Mouse (Mus musculus) kidney, postnatal 0 days (tissue): ENCODE data around the gene Fus. TPM values are rescaled to one million over a fixed set of nuclear protein-coding genes. Genes with fewer than 3 reads are reported as not detected.
A peak's percentile ranks its signal among the peaks of the same experiment; 100 is the strongest.
"Not testable (repeated sequence)": the region's sequence is repeated elsewhere in the genome, so short reads cannot be mapped to it uniquely, and the experiment has no call there.

Source experiments
- ATAC-seq: fragments of 200-750 bp; cut with Nextera tagmentation; replicated peaks from 2 replicates; pipeline ENCODE4 v1.8.0; 2017; ENCODE audit warnings: low read depth, moderate number of reproducible peaks, moderate TSS enrichment, moderate library complexity; ENCODE audit not compliant: low FRiP score
- DNase-seq: peaks from one replicate; pipeline ENCODE4 v3.0.0-alpha.2; 2016; ENCODE audit warnings: low spot score
- H3K27ac ChIP-seq: fragments of 300-500 bp; sonication (generic); 2 replicates; pipeline ENCODE4 v1.5.1; 2014; ENCODE audit warnings: mild to moderate bottlenecking
- H3K27me3 ChIP-seq: fragments of 300-500 bp; sonication (generic); 2 replicates; pipeline ENCODE4 v1.6.1; 2014; ENCODE audit warnings: low read length, mixed read lengths; ENCODE audit not compliant: insufficient read depth
- H3K36me3 ChIP-seq: fragments of 300-500 bp; sonication (generic); 2 replicates; pipeline ENCODE4 v1.6.1; 2014; ENCODE audit warnings: low read length, mixed read lengths; ENCODE audit not compliant: insufficient read depth
- H3K4me1 ChIP-seq: fragments of 300-500 bp; sonication (generic); replicated peaks from 2 replicates; pipeline ENCODE4 v1.6.1; 2014; ENCODE audit warnings: antibody characterized with exemption, low read length, mixed read lengths; ENCODE audit not compliant: insufficient read depth
- H3K4me2 ChIP-seq: fragments of 300-500 bp; sonication (generic); 2 replicates; pipeline ENCODE4 v1.6.1; 2014; ENCODE audit warnings: mild to moderate bottlenecking, low read length, moderate library complexity, mixed read lengths
- H3K4me3 ChIP-seq: fragments of 300-500 bp; sonication (generic); replicated peaks from 2 replicates; pipeline ENCODE4 v1.5.1; 2014; ENCODE audit warnings: low read depth, low read length
- H3K9ac ChIP-seq: fragments of 300-500 bp; sonication (generic); 2 replicates; pipeline ENCODE4 v1.6.1; 2014; ENCODE audit warnings: low read depth, low read length
- H3K9me3 ChIP-seq: fragments of 300-500 bp; sonication (generic); replicated peaks from 2 replicates; pipeline ENCODE4 v1.6.1; 2016; ENCODE audit warnings: low read length, inconsistent platforms, mixed read lengths
- CTCF ChIP-seq: IDR thresholded peaks from 2 replicates; pipeline ENCODE4 v1.5.1; 2016; ENCODE audit warnings: antibody characterized with exemption, low read depth, mild to moderate bottlenecking, moderate library complexity
- WGBS: fragments of 180-500 bp; shearing (Covaris S2); extraction: QIAGEN DNeasy Blood & Tissue Kit; methylation state at CpG from one replicate; pipeline ENCODE4 v1.1.7; 2014; 5-methylcytosine and 5-hydroxymethylcytosine counted together
- polyA plus RNA-seq: library from polyadenylated mRNA; unstranded; fragments of >200 nt; fragmentation: Nextera tagmentation; extraction: Ambion mirVana; gene quantifications from 2 replicates; pipeline ENCODE4 v1.2.1, GENCODE M21; 2015

Gene Fus
- polyA plus RNA-seq, 1 experiment from 2014 or later = 262 TPM

DNA sequence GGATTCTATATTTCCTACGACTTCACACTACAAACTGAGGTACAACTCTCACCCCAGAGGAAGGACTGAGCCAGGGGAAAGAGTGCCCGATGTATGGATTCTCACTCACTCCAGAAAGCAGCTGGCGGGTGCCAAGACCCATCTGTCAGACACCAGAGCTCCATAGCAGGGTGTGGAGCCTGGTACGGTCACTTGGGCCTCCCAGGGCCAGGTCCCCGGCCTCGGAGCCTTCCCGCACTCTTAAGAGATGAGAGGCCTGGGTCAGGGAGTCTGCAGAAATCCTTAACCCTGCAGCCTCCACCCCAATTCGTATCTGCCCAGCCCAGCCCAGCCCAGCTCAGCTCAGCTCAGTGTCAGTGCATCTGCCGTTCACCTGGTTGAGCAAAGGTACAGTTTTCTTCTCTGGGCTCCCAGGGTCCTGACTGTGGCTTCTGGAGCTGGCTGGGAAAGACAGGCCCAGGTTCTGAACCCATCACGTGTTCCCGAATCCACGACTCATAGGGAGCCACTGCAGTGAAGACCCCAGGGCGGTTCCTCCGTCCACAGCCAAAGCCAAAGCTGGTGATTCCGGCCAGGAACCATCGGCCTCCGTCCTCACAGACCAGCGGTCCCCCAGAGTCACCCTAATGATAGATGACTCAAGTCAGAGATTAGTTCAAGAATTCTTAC is 30.9 kb upstream of the Fus start:
- Histone ChIP-seq H3K27ac (no peak overlapping the region), H3K4me2 (peak overlapping the region; percentile 97), H3K27me3 (no peaks in the 10 kb centered on the region), H3K4me3 (peak overlapping the region; percentile 69), H3K36me3 (no peaks in the 10 kb centered on the region), H3K9me3 (no peaks in the 10 kb centered on the region), H3K4me1 (peaks cover 23% of the 10 kb centered on the region), H3K9ac (peak overlapping the region; percentile 77; the same call in 1 of the 2 replicates)
- no peak for ATAC-seq
- WGBS = 58% methylated on average over 18 of the region's 18 CpGs
- DNase-seq = no peak
- no peak for TF ChIP-seq CTCF

DNA sequence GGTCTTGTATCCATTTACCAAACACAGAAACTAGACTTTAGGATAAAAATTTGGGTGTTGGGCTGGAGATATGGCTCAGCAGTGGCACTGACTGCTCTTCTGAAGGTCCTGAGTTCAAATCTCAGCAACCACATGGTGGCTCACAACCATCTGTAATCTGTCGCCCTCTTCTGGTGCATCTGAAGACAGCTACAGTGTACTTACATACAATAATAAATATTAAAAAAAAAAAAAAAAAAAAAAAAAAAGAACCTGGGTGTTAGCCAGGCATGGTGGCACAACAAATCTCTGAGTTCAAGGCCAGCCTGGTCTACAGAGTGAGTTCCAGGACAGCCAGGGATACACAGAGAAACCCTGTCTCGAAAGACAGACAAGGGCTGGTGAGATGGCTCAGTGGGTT is 25.2 kb upstream of the Fus start:
- not testable (repeated sequence) for H3K4me1 ChIP-seq, H3K27me3 ChIP-seq, H3K4me2 ChIP-seq, H3K36me3 ChIP-seq, H3K4me3 ChIP-seq, H3K27ac ChIP-seq, ATAC-seq, H3K9ac ChIP-seq, H3K9me3 ChIP-seq, DNase-seq
- WGBS = 55% methylated on average over 2 of the region's 2 CpGs
- peak; percentile 48 for TF ChIP-seq CTCF

DNA sequence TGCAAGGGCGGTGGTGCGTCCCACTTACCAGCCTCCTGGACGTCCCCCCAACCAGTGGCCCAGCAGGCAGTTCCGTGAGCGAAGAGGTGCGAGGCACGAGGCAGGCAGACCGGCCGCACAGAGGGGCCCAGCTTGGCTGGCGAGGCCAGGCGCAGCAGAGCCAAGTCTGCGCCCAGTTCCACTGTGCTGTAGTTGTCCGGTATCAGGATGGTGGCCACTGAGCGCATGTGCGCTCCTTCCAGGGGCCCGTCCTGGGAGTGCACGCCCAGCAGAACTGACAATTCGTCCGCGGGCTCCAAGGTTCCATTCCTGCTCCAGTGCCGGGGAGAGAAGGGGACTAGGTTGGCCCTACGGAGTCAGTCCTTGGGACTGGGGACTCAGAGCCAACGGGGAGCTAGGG is 22.6 kb upstream of the Fus start:
- Histone ChIP-seq H3K4me2 (peak overlapping the region; percentile 16; the same call in 1 of the 2 replicates), H3K4me1 (no peaks in the 10 kb centered on the region), H3K27ac (no peak overlapping the region), H3K4me3 (no peak overlapping the region; the same call in 1 of the 2 replicates), H3K36me3 (no peaks in the 10 kb centered on the region), H3K27me3 (no peaks in the 10 kb centered on the region), H3K9me3 (no peaks in the 10 kb centered on the region), H3K9ac (no peak overlapping the region)
- no peak for TF ChIP-seq CTCF
- DNase-seq (no peak), ATAC-seq (no peak)
- WGBS = 12% methylated on average over 23 of the region's 23 CpGs

DNA sequence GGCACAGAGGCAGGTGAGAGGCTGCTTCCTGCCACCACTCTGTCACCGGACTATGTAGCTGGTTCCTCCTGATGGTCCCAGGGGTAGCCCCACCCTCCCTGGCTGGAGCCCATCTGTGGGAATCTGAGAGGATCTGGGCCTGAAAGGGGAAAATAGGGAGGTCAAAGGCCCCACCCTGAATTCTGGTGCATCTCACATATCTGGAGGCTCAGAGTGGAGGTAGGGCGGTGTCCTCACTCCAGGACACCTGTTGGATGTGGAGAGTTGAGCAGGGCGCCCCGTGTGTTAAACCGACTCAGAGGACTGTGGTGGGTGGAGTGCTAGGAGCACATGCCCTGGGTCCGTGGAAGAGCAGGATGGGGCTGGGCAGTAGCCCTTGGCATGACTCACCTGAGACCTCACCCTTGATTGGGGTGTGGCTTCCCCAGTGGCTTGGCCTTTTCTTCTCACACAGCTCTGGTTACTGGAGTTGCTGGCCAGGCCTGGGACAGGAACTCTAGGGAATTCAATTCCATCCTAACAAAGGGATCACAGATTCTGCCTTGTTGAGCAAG is 20.7 kb upstream of the Fus start, which contains the start of gene Prss36:
TSS of gene Prss36 (minus strand) at position 256 of the 554 bp plus-strand sequence.
- ATAC-seq (no peak), DNase-seq (no peak)
- no peaks in the 10 kb centered on the region for H3K9me3 ChIP-seq
- H3K27ac ChIP-seq = no peak within 1 kb of the TSS
- no peak for TF ChIP-seq CTCF
- no peak within 1 kb of the TSS for H3K9ac ChIP-seq
- no peaks in the 10 kb centered on the region for H3K4me1 ChIP-seq
- H3K4me3 ChIP-seq = no peak within 1 kb of the TSS
- 75% methylated on average over 6 of the region's 6 CpGs for WGBS
- H3K4me2 ChIP-seq = no peak within 1 kb of the TSS
- no peaks in the 10 kb centered on the region for H3K27me3 ChIP-seq
- H3K36me3 ChIP-seq = no peaks in the 10 kb centered on the region

DNA sequence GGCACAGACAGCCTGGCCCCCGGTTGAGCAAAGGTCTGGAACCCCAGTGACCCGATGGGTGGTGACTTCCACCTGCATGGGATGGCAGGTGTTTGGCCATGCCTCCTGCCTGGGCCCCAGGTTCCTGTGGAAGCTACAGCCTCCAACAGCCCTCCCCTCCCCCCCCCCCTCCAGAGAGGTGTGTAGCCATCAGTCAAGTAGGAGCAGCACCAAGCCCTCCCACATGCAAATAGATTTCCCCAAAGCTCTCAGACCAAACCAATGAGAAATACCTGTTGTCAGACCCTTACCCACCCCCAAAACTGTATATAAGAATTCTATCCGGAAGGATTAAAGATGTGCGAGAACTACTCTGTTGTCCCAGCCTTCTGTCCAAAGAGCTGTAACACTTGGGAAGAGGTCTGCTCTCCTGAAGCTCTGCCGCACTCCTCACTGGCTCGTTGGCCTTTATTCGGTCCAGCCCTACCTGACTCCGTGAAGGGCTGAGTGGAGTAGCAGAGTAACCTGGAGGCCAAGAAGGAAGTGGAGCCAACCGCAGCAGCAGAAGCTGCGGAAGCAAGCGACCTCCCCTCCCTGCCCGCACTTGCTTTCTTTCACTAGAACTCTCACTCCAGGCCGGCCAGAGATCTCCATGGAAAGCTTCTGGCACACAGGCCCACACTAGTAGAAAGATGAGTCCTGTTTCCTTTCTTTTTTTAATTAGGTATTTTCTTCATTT is 14.2 kb upstream of the Fus start:
- TF ChIP-seq CTCF = no peak
- WGBS = 39% methylated on average over 13 of the region's 13 CpGs
- no peak for ATAC-seq

DNA sequence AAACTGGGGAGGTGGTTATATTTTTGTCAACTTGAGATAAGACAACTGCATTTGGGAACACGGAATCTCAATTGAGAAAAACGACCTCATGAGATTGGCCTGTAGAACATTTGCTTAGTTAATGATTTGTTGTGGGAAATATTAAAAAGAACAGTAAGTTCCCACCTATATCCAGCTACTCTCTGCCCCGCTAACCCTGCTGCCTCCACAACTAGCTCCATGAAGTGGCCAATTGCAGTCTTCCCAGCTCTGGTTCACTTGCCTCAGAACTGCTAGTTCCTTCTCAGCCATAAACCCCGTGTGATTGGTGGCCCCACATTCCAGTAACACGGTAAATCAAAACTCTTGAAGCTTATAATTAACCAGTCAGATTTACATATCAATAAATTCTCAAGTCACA is 7.9 kb upstream of the Fus start:
- no peaks in the 10 kb centered on the region for H3K27me3 ChIP-seq
- H3K9ac ChIP-seq = no peak overlapping the region
- H3K36me3 ChIP-seq = no peaks in the 10 kb centered on the region
- ATAC-seq = peak; percentile 71
- no peaks in the 10 kb centered on the region for H3K9me3 ChIP-seq
- 38% methylated on average over 5 of the region's 5 CpGs for WGBS
- DNase-seq = peak; percentile 15
- no peak overlapping the region for H3K4me3 ChIP-seq
- H3K27ac ChIP-seq = 0 out of 2 replicates have a peak overlapping the region, but pooled peaks have one; percentile 13
- no peaks in the 10 kb centered on the region for H3K4me1 ChIP-seq
- no peak overlapping the region for H3K4me2 ChIP-seq
- TF ChIP-seq CTCF = no peak

More for the DNA sequence above, 14.2 kb upstream of the Fus start:
- Histone ChIP-seq H3K4me1 (no peaks in the 10 kb centered on the region), H3K36me3 (no peaks in the 10 kb centered on the region), H3K4me3 (no peak overlapping the region), H3K27me3 (no peaks in the 10 kb centered on the region), H3K4me2 (no peak overlapping the region), H3K9me3 (no peaks in the 10 kb centered on the region), H3K27ac (no peak overlapping the region), H3K9ac (no peak overlapping the region)
- no peak for DNase-seq
